Mouse (Mus musculus) forebrain, embryonic 13.5 days (tissue): ENCODE results near the gene Hsfy2. TPM values are rescaled to one million over a fixed set of nuclear protein-coding genes. Genes with fewer than 3 reads are reported as not detected.

Source experiments
- ATAC-seq: fragments of 200-750 bp; cut with Nextera tagmentation; 2 replicates; pipeline ENCODE4 v1.8.0; 2017
- H3K27ac ChIP-seq: fragments of 300-500 bp; sonication (generic); 2 replicates; pipeline ENCODE4 v1.5.1; 2015; ENCODE audit warnings: inconsistent platforms, mild to moderate bottlenecking, moderate library complexity
- H3K27me3 ChIP-seq: fragments of 300-500 bp; sonication (generic); 2 replicates; pipeline ENCODE4 v1.6.1; 2015; ENCODE audit warnings: mild to moderate bottlenecking, inconsistent platforms
- H3K36me3 ChIP-seq: fragments of 300-500 bp; sonication (generic); 2 replicates; pipeline ENCODE4 v1.6.1; 2015; ENCODE audit warnings: mild to moderate bottlenecking, inconsistent platforms; ENCODE audit not compliant: poor library complexity, severe bottlenecking
- H3K4me1 ChIP-seq: fragments of 300-500 bp; sonication (generic); 2 replicates; pipeline ENCODE4 v1.6.1; 2015; ENCODE audit warnings: inconsistent platforms
- H3K4me2 ChIP-seq: fragments of 300-500 bp; sonication (generic); 2 replicates; pipeline ENCODE4 v1.6.1; 2015; ENCODE audit warnings: inconsistent platforms, mild to moderate bottlenecking, moderate library complexity
- H3K4me3 ChIP-seq: fragments of 300-500 bp; sonication (generic); 2 replicates; pipeline ENCODE4 v1.5.1; 2015; ENCODE audit warnings: mild to moderate bottlenecking, inconsistent platforms
- H3K9ac ChIP-seq: fragments of 300-500 bp; sonication (generic); 2 replicates; pipeline ENCODE4 v1.6.1; 2015; ENCODE audit warnings: mild to moderate bottlenecking, inconsistent platforms
- H3K9me3 ChIP-seq: fragments of 300-500 bp; sonication (generic); replicated peaks from 2 replicates; pipeline ENCODE4 v1.6.1; 2016; ENCODE audit warnings: inconsistent platforms
- WGBS: fragments of 180-500 bp; shearing (Covaris S2); methylation state at CpG from one replicate; pipeline ENCODE4 v1.1.7; 2015; 5-methylcytosine and 5-hydroxymethylcytosine counted together
- polyA plus RNA-seq: library from polyadenylated mRNA; unstranded; fragments of >200 nt; fragmentation: Nextera tagmentation; extraction: Ambion mirVana; gene quantifications from 2 replicates; pipeline ENCODE4 v1.2.1, GENCODE M21; 2015

Hsfy2 gene
- not detected in 2 replicates for polyA plus RNA-seq

DNA sequence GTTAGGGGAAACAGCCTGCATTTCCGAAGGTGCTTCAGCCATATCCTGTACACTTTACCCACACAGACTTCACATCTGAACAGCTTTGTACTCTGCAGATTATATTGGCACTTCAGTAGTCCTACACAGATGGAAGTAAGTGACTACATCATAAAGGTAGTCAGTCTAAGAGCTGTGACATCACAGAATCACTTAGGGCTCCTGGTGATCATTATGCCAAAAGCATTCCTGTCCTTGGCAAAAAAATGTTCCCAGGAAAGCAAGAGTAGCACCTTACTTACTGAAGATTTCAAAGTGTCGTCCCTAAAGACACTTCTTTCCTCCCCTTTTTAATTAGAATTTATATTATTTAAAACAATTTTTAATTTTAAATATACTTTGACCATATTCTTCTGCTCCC lies at the start of gene Hsfy2:
TSS of gene Hsfy2 (minus strand) at position 101 of the 400 bp plus-strand sequence.
- Histone ChIP-seq H3K4me2 (no peak within 1 kb of the TSS), H3K9ac (no peak within 1 kb of the TSS), H3K27ac (no peak within 1 kb of the TSS), H3K4me3 (no peak within 1 kb of the TSS), H3K4me1 (no peaks in the 10 kb centered on the region), H3K27me3 (no peaks in the 10 kb centered on the region), H3K9me3 (no peaks in the 10 kb centered on the region), H3K36me3 (no peaks in the 10 kb centered on the region)
- no peak for ATAC-seq
- WGBS = 86% methylated on average over 2 of the region's 2 CpGs

DNA sequence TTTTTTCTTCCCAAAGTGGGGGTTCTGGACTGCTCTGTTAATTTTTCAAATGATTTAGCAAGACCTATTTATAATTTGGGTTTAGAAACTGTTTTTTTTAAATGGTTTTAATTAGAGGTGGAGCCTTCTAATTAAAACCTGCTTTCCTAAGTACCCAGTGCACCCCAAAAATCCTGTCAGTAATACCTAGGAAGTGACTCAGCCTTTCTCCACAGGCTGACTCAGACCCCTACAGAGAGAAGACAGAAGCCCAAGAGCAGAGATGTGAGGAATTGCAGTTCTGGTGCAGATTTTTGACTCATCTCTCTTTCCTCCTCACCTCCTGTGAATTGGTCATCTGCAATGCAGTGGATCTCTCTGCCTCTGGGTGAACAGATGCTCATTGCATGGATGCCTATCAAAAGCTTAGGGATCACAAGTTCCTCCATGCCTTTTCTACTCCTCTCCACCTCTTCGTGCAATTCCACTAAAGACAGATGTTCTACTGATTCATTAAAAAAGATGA lies 47.9 kb upstream of the Hsfy2 start:
- Histone ChIP-seq H3K4me1 (no peaks in the 10 kb centered on the region), H3K36me3 (no peaks in the 10 kb centered on the region), H3K4me3 (no peak overlapping the region), H3K9me3 (no peaks in the 10 kb centered on the region), H3K27ac (no peak overlapping the region), H3K4me2 (no peak overlapping the region), H3K27me3 (no peaks in the 10 kb centered on the region), H3K9ac (no peak overlapping the region)
- ATAC-seq = no peak
- 92% methylated on average over 1 of the region's 1 CpGs for WGBS

DNA sequence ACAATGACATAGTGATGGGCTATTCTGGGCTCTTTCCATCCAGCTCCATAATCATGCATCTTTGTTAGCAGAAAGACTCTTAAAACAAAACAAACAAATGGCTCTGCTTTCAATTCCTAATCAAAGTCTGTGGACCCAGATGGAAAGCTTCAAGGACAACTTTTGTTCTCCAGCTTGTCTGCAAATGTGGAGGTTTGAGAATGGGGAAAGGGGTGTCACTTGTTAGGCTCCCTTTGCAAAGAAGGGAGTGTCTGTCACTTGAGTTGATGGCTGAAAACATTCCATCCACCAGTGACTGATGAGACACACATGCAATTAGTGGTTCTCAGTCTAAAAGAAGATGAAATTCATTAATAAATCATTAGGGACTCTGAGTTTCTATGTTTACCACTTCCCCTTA lies 47.3 kb upstream of the Hsfy2 start:
- H3K4me2 ChIP-seq = no peak overlapping the region
- H3K27ac ChIP-seq = no peak overlapping the region
- H3K9me3 ChIP-seq = no peaks in the 10 kb centered on the region
- no peaks in the 10 kb centered on the region for H3K36me3 ChIP-seq
- ATAC-seq = peak; percentile 45; the same call in 1 of the 2 replicates
- H3K9ac ChIP-seq = no peak overlapping the region
- no peak overlapping the region for H3K4me3 ChIP-seq
- H3K4me1 ChIP-seq = no peaks in the 10 kb centered on the region
- no peaks in the 10 kb centered on the region for H3K27me3 ChIP-seq

DNA sequence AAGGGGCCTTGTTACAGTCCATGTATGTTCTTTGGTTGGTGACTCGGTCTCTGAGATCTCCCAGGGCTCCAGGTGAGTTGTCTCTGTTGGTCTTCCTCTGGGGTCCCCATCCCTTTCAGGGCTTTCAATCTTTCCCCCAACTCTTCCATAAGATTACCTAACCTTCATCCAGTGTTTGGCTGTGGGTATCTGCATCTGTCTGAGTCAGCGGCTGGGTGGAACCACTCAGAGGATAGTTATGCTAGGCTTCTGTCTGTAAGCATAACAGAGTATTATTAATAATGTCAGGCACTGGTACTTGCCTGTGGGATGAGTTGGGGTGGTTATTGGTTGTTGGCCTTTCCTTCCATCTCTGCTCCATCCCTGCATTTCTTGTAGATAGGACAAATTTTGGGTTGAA lies 44.0 kb upstream of the Hsfy2 start:
- WGBS = 91% methylated on average over 2 of the region's 2 CpGs
- no peaks in the 10 kb centered on the region for H3K9me3 ChIP-seq
- ATAC-seq = no peak

DNA sequence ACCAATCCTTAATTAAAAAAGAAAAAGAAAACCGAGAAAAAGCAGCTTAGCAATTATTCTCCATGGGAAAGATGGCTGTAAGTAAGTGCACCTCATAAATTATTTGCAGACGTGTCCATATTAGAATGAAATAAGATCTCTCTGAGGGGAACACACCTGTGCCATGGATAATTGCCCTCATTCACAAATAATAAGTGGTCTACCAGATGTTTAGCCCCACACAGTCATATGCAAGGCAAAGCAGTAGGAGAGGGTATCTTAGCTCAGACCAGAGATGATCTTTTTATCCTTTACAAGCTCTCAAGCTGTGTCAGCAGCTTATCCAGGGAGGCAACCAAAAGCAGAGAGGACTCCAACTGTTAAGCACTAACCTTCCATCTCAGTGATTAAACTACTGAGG lies 38.0 kb upstream of the Hsfy2 start:
- no peaks in the 10 kb centered on the region for H3K36me3 ChIP-seq
- H3K27me3 ChIP-seq = no peaks in the 10 kb centered on the region
- no peaks in the 10 kb centered on the region for H3K9me3 ChIP-seq
- H3K4me2 ChIP-seq = no peak overlapping the region
- peaks cover 15% of the 10 kb centered on the region for H3K4me1 ChIP-seq
- 36% methylated on average over 2 of the region's 2 CpGs for WGBS
- no peak overlapping the region for H3K9ac ChIP-seq
- H3K4me3 ChIP-seq = no peak overlapping the region
- H3K27ac ChIP-seq = no peak overlapping the region
- ATAC-seq = no peak

More for the DNA sequence above, 44.0 kb upstream of the Hsfy2 start:
- no peaks in the 10 kb centered on the region for H3K36me3 ChIP-seq
- H3K4me2 ChIP-seq = no peak overlapping the region
- H3K4me3 ChIP-seq = no peak overlapping the region
- no peak overlapping the region for H3K27ac ChIP-seq
- H3K27me3 ChIP-seq = no peaks in the 10 kb centered on the region
- H3K4me1 ChIP-seq = no peaks in the 10 kb centered on the region
- H3K9ac ChIP-seq = no peak overlapping the region

DNA sequence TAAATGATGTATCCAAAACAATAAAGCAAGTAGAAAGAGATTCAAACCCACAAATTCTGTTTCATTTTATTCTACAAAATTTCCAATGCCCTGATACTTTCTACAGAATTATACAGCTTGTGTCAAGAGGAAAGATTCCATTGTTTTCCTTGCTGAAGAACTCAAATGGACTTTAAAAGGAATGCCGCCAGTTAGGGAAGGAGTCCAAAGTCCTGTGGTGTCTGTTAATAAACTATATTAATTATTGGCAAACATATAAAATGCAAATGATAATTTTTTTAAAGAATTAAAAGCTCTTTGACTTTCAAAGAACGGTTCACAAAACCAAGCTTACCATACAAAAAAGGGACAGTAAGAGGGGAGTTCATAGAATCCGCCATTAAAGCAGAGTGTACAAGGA lies 37.4 kb upstream of the Hsfy2 start:
- H3K4me1 ChIP-seq = peaks cover 15% of the 10 kb centered on the region
- no peak overlapping the region for H3K4me3 ChIP-seq
- H3K4me2 ChIP-seq = no peak overlapping the region
- no peaks in the 10 kb centered on the region for H3K27me3 ChIP-seq
- no peak overlapping the region for H3K27ac ChIP-seq
- H3K9me3 ChIP-seq = no peaks in the 10 kb centered on the region
- no peak for ATAC-seq
- WGBS = 87% methylated on average over 3 of the region's 3 CpGs
- no peaks in the 10 kb centered on the region for H3K36me3 ChIP-seq
- no peak overlapping the region for H3K9ac ChIP-seq

DNA sequence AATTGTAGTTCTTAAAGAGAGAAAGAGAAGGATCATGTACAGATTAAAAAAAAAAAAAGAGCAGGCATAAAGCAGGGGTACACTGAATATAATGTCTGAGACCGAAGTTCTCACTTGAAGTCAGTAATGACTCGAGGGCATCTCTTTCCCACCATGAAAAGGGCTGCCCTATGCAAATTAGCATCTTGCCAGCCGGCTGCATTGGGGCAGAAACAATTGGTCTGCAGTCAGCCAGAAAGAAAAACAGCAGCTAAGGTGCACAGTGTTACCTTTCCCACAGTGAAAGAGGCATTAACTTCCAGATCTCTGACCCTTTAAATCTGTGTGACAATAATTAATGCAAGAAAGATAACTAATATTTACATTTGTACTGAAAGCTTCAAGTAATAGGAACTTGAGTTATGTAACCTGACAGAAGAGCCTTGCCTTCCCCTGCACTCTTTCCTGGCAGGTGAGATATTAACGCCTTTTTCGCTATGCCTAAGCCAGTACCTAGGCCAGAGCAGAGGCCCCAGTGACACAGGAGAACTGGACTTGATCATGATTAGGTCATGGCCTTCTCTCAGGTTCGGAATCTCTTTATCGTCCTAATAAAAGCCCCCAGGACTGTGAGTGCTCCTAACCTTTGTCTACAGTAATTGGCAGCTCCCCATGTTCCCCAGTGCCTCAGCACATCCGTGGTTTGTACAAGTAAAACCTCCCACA lies 34.2 kb upstream of the Hsfy2 start:
- ATAC-seq = peak; percentile 59; the same call in 1 of the 2 replicates
- peaks cover 15% of the 10 kb centered on the region for H3K4me1 ChIP-seq
- no peak overlapping the region for H3K4me2 ChIP-seq
- no peak overlapping the region for H3K9ac ChIP-seq
- H3K27ac ChIP-seq = no peak overlapping the region
- 18% methylated on average over 8 of the region's 8 CpGs for WGBS
- no peak overlapping the region for H3K4me3 ChIP-seq
- no peaks in the 10 kb centered on the region for H3K36me3 ChIP-seq
- H3K27me3 ChIP-seq = no peaks in the 10 kb centered on the region
- no peaks in the 10 kb centered on the region for H3K9me3 ChIP-seq

DNA sequence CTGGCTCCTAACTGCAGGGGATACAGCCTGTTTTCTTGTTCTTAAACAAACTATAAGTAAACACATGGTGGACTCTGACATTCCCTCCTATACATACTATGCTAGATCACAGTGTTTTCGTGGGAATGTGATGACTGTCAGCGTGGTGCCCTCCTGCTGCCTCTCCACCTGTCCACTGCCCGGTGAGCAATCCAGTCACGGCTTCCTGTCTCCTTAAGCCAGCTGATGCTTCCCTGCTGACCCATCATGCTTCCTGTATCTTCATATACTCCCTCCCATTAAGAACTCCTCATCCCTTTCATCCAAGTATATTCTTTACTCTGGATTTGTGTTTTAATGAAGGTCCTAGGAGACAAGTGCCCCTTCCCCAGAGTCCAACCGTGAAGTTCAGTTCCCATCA lies 33.3 kb upstream of the Hsfy2 start:
- no peak overlapping the region for H3K4me2 ChIP-seq
- no peaks in the 10 kb centered on the region for H3K9me3 ChIP-seq
- H3K4me1 ChIP-seq = peaks cover 15% of the 10 kb centered on the region
- WGBS = 78% methylated on average over 5 of the region's 5 CpGs
- no peak overlapping the region for H3K4me3 ChIP-seq
- no peak overlapping the region for H3K9ac ChIP-seq
- ATAC-seq = no peak
- no peak overlapping the region for H3K27ac ChIP-seq
- H3K27me3 ChIP-seq = no peaks in the 10 kb centered on the region
- no peaks in the 10 kb centered on the region for H3K36me3 ChIP-seq

DNA sequence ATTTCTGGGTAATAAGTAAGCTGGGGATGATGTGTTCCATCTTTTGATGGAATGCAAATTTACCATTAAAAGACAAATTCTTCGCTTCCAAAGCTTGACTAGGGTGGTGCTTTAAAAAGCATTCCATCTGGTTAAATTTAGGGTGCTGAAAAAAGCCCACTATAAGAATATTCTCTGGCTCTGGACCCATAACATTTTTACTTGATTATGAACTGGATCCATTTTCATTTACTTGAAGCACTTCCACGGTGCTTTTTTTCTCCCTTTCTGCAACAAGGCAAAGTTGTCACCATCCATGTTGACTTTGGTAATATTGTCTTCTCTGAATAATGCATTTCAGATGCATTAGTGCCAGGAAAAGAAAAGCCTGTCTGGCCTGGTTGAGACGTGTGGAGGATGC lies 27.4 kb upstream of the Hsfy2 start:
- WGBS = 90% methylated on average over 3 of the region's 3 CpGs
- Histone ChIP-seq H3K27ac (no peak overlapping the region), H3K27me3 (no peaks in the 10 kb centered on the region), H3K4me3 (no peak overlapping the region), H3K4me2 (no peak overlapping the region), H3K4me1 (no peaks in the 10 kb centered on the region), H3K36me3 (no peaks in the 10 kb centered on the region), H3K9ac (no peak overlapping the region), H3K9me3 (no peaks in the 10 kb centered on the region)
- ATAC-seq = no peak

DNA sequence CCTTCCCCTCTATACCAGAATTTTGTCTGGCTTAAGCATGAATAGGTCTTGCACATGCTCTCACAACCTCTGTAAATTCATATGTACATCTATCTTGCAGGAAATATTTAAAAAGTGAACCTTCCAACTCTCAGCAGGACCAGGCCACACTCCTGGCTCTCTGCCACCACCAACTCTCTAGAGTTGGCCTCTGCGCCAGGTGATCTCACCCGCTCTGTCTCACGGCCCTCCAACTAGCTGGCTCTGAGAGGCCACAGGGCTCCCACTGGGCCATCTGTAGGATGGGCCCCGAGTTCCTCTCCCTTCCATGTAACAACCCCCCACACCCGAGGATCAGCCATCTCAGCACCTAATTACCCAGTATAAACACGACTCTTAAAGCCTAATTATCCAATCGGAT lies 10.4 kb downstream of the Hsfy2 start:
- H3K27ac ChIP-seq = no peak overlapping the region
- H3K9ac ChIP-seq = no peak overlapping the region
- 75% methylated on average over 7 of the region's 7 CpGs for WGBS
- no peaks in the 10 kb centered on the region for H3K4me1 ChIP-seq
- no peak for ATAC-seq
- no peaks in the 10 kb centered on the region for H3K36me3 ChIP-seq
- H3K4me2 ChIP-seq = no peak overlapping the region
- no peak overlapping the region for H3K4me3 ChIP-seq
- no peaks in the 10 kb centered on the region for H3K9me3 ChIP-seq
- no peaks in the 10 kb centered on the region for H3K27me3 ChIP-seq

DNA sequence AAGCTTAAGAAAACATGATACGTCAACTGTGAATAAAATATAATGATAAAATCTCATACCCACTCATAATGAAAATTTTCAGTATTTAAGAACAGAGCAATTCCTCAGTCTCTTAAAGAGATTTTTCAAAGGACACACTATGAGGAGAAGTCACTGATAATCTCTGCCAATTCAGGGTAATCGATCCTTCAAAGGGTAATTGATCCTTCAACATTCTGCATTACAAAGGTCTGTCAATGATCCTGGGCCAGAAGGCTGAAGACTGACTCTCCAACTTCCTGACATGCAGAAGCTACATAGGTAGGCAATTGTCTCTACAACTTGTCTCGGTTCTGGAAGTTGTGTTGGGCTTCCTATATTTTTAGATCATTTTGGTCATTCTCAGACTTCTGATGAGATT lies 12.9 kb downstream of the Hsfy2 start:
- no peaks in the 10 kb centered on the region for H3K4me1 ChIP-seq

DNA sequence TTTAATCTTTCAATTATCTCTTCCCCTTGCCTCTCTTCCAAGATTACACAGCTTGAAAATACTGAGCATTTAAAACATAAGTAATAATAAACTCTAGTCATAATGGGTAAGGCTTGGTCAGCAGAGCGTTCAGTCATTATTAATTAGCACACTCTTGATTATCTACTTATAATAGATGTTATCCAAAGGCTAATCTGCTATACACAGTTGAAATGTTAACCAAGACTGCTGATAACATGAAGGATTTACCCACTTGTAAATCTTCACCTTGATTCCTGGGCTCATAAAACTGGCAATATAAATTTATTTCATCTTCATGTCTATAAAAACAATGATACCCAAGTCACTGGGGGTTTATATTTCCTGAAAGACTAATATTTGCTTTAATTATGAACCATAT lies 24.9 kb downstream of the Hsfy2 start:
- Histone ChIP-seq H3K4me3 (no peak overlapping the region), H3K27me3 (no peaks in the 10 kb centered on the region), H3K9me3 (no peaks in the 10 kb centered on the region), H3K36me3 (no peaks in the 10 kb centered on the region), H3K4me1 (no peaks in the 10 kb centered on the region), H3K4me2 (no peak overlapping the region), H3K9ac (no peak overlapping the region), H3K27ac (no peak overlapping the region)
- WGBS = 77% methylated on average over 1 of the region's 1 CpGs
- ATAC-seq = no peak

More for the DNA sequence above, 12.9 kb downstream of the Hsfy2 start:
- Histone ChIP-seq H3K4me2 (no peak overlapping the region), H3K27me3 (no peaks in the 10 kb centered on the region), H3K36me3 (no peaks in the 10 kb centered on the region), H3K9ac (no peak overlapping the region), H3K4me3 (no peak overlapping the region), H3K27ac (no peak overlapping the region), H3K9me3 (no peaks in the 10 kb centered on the region)
- ATAC-seq = no peak
- 92% methylated on average over 3 of the region's 3 CpGs for WGBS
